In genomic region chr3:102734313-102735030, GRCm38 (mm10) we compare ENCODE assay signal across 9 mouse cellular contexts. TPM values are rescaled to one million over a fixed set of nuclear protein-coding genes. Genes with fewer than 3 reads are reported as not detected.
DNase-seq lines count a peak whose midpoint lies in the region; ATAC-seq and TF ChIP-seq lines count a peak whose summit lies in the region.
"Had no signal": no experiment of that assay in that cellular context is flagged by ENCODE, and none has a peak within 500 bp of the region (broad histone marks: within the 10 kb centered on the region; RNA-seq: fewer than 3 reads in every experiment).

Gene Tspan2, plus strand, starts transcription at chr3:102734529.

- no peaks in the 10 kb centered on the region; the same call in 1 of the 2 replicates for H3K4me1 ChIP-seq in embryonic facial prominence, embryonic 11.5 days (ENCODE audit: control insufficient read depth, insufficient read depth, low read length)
- H3K4me1 ChIP-seq in kidney, adult 2 months (ENCODE audit: control insufficient read depth, insufficient read depth, low read length) = peaks cover 2% of the 10 kb centered on the region; the same call in 1 of the 2 replicates
- H3K4me1 ChIP-seq in liver, adult 2 months (ENCODE audit: control insufficient read depth, insufficient read depth, low read length) = peaks cover 2% of the 10 kb centered on the region; the same call in 1 of the 2 replicates
- peaks cover 14% of the 10 kb centered on the region; the same call in 1 of the 2 replicates for H3K4me1 ChIP-seq in midbrain, embryonic 16.5 days (ENCODE audit: control insufficient read depth, insufficient read depth, low read length)

- no peak for TF ChIP-seq CTCF in kidney, adult 2 months (conservative IDR thresholded peaks at IDR 0.05; ENCODE audit: insufficient read depth, insufficient read length, low read depth, low read length)
- TF ChIP-seq CTCF in liver, adult 2 months (IDR thresholded peaks at IDR 0.05; ENCODE audit: low read depth, low read length) = no peak

- H3K79me2 ChIP-seq in liver, adult 2 months (ENCODE audit: control insufficient read depth, insufficient read depth, low read length) = no peaks in the 10 kb centered on the region

- no peaks in the 10 kb centered on the region for H3K27me3 ChIP-seq in embryonic facial prominence, embryonic 11.5 days (ENCODE audit: control insufficient read depth, insufficient read depth, low read length)
- no peaks in the 10 kb centered on the region; the same call in 1 of the 2 replicates for H3K27me3 ChIP-seq in kidney, adult 2 months (replicated peaks; ENCODE audit: control insufficient read depth, insufficient read depth, low read length)
- peaks cover 7% of the 10 kb centered on the region; the same call in 1 of the 2 replicates for H3K27me3 ChIP-seq in liver, adult 2 months (ENCODE audit: control insufficient read depth, insufficient read depth, low read length)
- no peaks in the 10 kb centered on the region for H3K27me3 ChIP-seq in midbrain, embryonic 16.5 days (ENCODE audit: control insufficient read depth, insufficient read depth, low read depth, low read length)
- H3K27me3 ChIP-seq in splenic B cell, adult 2 months (ENCODE audit: control insufficient read depth, insufficient read depth, low read length, poor library complexity, severe bottlenecking) = no peaks in the 10 kb centered on the region

- under 1% methylated on average over 53 of the region's 54 CpGs for WGBS in embryonic facial prominence, embryonic 11.5 days
- 2% methylated on average over 54 of the region's 54 CpGs for WGBS in kidney, adult 2 months
- whole genome bisulfite sequencing in liver, adult 2 months = 4% methylated on average over 51 of the region's 54 CpGs
- under 1% methylated on average over 54 of the region's 54 CpGs for WGBS in midbrain, embryonic 16.5 days

- H3K36me3 ChIP-seq in embryonic facial prominence, embryonic 11.5 days (replicated peaks; ENCODE audit: control insufficient read depth, insufficient read depth, low read depth, low read length) = no peaks in the 10 kb centered on the region
- no peaks in the 10 kb centered on the region for H3K36me3 ChIP-seq in kidney, adult 2 months (ENCODE audit: control insufficient read depth, insufficient read depth, low read length)
- no peaks in the 10 kb centered on the region for H3K36me3 ChIP-seq in liver, adult 2 months (ENCODE audit: control insufficient read depth, insufficient read depth, low read length)
- H3K36me3 ChIP-seq in midbrain, embryonic 16.5 days (ENCODE audit: control insufficient read depth, insufficient read depth, low read length) = no peaks in the 10 kb centered on the region
- H3K36me3 ChIP-seq in splenic B cell, adult 2 months (ENCODE audit: control insufficient read depth, insufficient read depth, low read length, poor library complexity, severe bottlenecking) = no peaks in the 10 kb centered on the region
- H3K36me3 ChIP-seq: G1E had no signal

- peak; percentile 29 to 51 for DNase-seq in right cerebral cortex, adult 2 months (ENCODE audit: low spot score in 2 of 2)
- DNase-seq in right cerebral cortex, adult 18-20 months = no peak
- DNase-seq in embryonic facial prominence, embryonic 11.5 days (ENCODE audit: low spot score) = peak; percentile 62
- peak; percentile 66 to 77 for DNase-seq in heart, adult 9 months (ENCODE audit: low spot score in 2 of 2)
- DNase-seq in kidney, adult 2 months = peak; percentile 40
- no peak for DNase-seq in liver, adult 2 months (ENCODE audit: extremely low read depth, low read depth, low spot score)
- peak; percentile 62 for DNase-seq in splenic B cell, adult 2 months (ENCODE audit: low read depth, low spot score)

- peak within 1 kb of the TSS; percentile 72 for H3K4me3 ChIP-seq in embryonic facial prominence, embryonic 11.5 days (ENCODE audit: low read depth, low read length)
- H3K4me3 ChIP-seq in kidney, adult 2 months (ENCODE audit: insufficient read depth, low read depth, low read length) = peak within 1 kb of the TSS; percentile 67
- H3K4me3 ChIP-seq in liver, adult 2 months (ENCODE audit: insufficient read depth, low read depth, low read length) = peak within 1 kb of the TSS; percentile 74
- peak within 1 kb of the TSS; percentile 71 for H3K4me3 ChIP-seq in midbrain, embryonic 16.5 days (ENCODE audit: low read depth, low read length)

- no peaks in the 10 kb centered on the region for H3K9me3 ChIP-seq in embryonic facial prominence, embryonic 11.5 days (replicated peaks; ENCODE audit: control insufficient read depth, low read length)
- no peaks in the 10 kb centered on the region for H3K9me3 ChIP-seq in midbrain, embryonic 16.5 days (replicated peaks; ENCODE audit: control insufficient read depth, low read length, poor library complexity, severe bottlenecking)
- H3K9me3 ChIP-seq: G1E had no signal

- ATAC-seq in embryonic facial prominence, embryonic 11.5 days (replicated peaks; ENCODE audit: insufficient number of reproducible peaks, low FRiP score, low TSS enrichment, low read depth) = peak; percentile 75
- ATAC-seq in midbrain, embryonic 16.5 days = peak; percentile 82

- H3K9ac ChIP-seq in embryonic facial prominence, embryonic 11.5 days (replicated peaks; ENCODE audit: low read length) = peak within 1 kb of the TSS; percentile 76
- H3K9ac ChIP-seq in liver, adult 2 months (ENCODE audit: low read depth, low read length) = peak within 1 kb of the TSS; percentile 64
- H3K9ac ChIP-seq in midbrain, embryonic 16.5 days (ENCODE audit: low read depth, low read length) = peak within 1 kb of the TSS; percentile 82

- no peak within 1 kb of the TSS for H3K27ac ChIP-seq in embryonic facial prominence, embryonic 11.5 days (replicated peaks; ENCODE audit: low read depth, low read length)
- no peak within 1 kb of the TSS for H3K27ac ChIP-seq in kidney, adult 2 months (ENCODE audit: insufficient read depth, low read depth, low read length)
- H3K27ac ChIP-seq in liver, adult 2 months (replicated peaks; ENCODE audit: insufficient read depth, low read depth, low read length) = no peak within 1 kb of the TSS
- H3K27ac ChIP-seq in midbrain, embryonic 16.5 days (ENCODE audit: low read length) = peak within 1 kb of the TSS; percentile 71

- TF ChIP-seq POLR2A in kidney, adult 2 months (IDR thresholded peaks at IDR 0.05; ENCODE audit: low read depth, low read length) = no peak
- TF ChIP-seq POLR2A in liver, adult 2 months (IDR thresholded peaks at IDR 0.05; ENCODE audit: extremely low read depth, insufficient read depth, low read length) = no peak

- H3K4me2 ChIP-seq in embryonic facial prominence, embryonic 11.5 days (ENCODE audit: low read depth, low read length) = peak within 1 kb of the TSS; percentile 77
- peak within 1 kb of the TSS; percentile 87 for H3K4me2 ChIP-seq in midbrain, embryonic 16.5 days (ENCODE audit: low read length)

RNA-seq across cellular contexts. Expression of gene Tspan2, which starts in this region (rescaled TPM):
- polyA plus RNA-seq in embryonic facial prominence, embryonic 11.5 days (2014; fragmentation: Nextera tagmentation; extraction: Ambion mirVana) = 9.0 and 9.7 TPM in 2 replicates
- polyA plus RNA-seq in kidney, adult 2 months (2012; rRNA removed) = 1.4 and 3.0 TPM in 2 replicates
- 1.4 and 2.7 TPM in 2 replicates for total RNA-seq in liver, adult 2 months (2014; rRNA removed)
- polyA plus RNA-seq in liver, adult 2 months (2012; rRNA removed) = 0.34 and 0.36 TPM in 2 replicates
- polyA plus RNA-seq in midbrain, embryonic 16.5 days (2015; fragmentation: Nextera tagmentation; extraction: Ambion mirVana) = 11.6 and 11.8 TPM in 2 replicates
- polyA plus RNA-seq: G1E had no signal

Comparison
In these comparisons a context has a peak if more than half of its experiments do, and no peak if none do; other contexts are left out.
1. DNase-seq: peak in right cerebral cortex, adult 2 months (2 of 2), embryonic facial prominence, embryonic 11.5 days (single experiment), heart, adult 9 months (2 of 2), kidney, adult 2 months (single experiment) and splenic B cell, adult 2 months (single experiment); none in right cerebral cortex, adult 18-20 months (single experiment) and liver, adult 2 months (single experiment).
2. Peak in every context shown above with its lines, with median percentiles within 50 percentile points of each other: H3K4me3 ChIP-seq and H3K9ac ChIP-seq.